Mouse (Mus musculus) ES-Bruce4 (cell line): ENCODE data around the gene 4933415F23Rik.

Source experiments
- CTCF ChIP-seq: IDR thresholded peaks from one replicate; pipeline ENCODE4 v1.8.1; 2011; ENCODE audit warnings: low read depth, low read length
- POLR2A ChIP-seq: IDR thresholded peaks from one replicate; pipeline ENCODE4 v1.8.1; 2011; ENCODE audit warnings: low read length; ENCODE audit not compliant: insufficient read depth

- TF ChIP-seq CTCF (no peak), POLR2A (no peak)
Measured at GRCm38 (mm10) chr1:23120901-23121300, 18.8 kb upstream of the 4933415F23Rik start.
